Mouse (Mus musculus) erythroid progenitor cell, adult 5-6 weeks (primary cell): Measurements from ENCODE around the gene Zfp46. TPM values are rescaled to one million over a fixed set of nuclear protein-coding genes. Genes with fewer than 3 reads are reported as not detected.

Experiments
- ATAC-seq: replicated peaks from 2 replicates; pipeline ENCODE4 v1.8.0; 2016; ENCODE audit warnings: moderate number of reproducible peaks, mild to moderate bottlenecking, moderate TSS enrichment, inconsistent platforms; ENCODE audit not compliant: poor library complexity, low FRiP score, severe bottlenecking
- total RNA-seq, 2 experiments: library from RNA; stranded (forward) in 1 of 2; stranded (reverse) in 1 of 2; fragments of 150-400 nt in 1 of 2; fragments of 186-747, 209-891 nt in 1 of 2; gene quantifications; 2 replicates each; pipeline versions ENCODE4 v1.2.3 to v1.2.4; 2015 to 2017; ENCODE audit warnings: low replicate concordance in 2 of 2

Gene Zfp46
- total RNA-seq, 2 experiments from 2014 or later: 1.4 to 1.7 TPM

DNA sequence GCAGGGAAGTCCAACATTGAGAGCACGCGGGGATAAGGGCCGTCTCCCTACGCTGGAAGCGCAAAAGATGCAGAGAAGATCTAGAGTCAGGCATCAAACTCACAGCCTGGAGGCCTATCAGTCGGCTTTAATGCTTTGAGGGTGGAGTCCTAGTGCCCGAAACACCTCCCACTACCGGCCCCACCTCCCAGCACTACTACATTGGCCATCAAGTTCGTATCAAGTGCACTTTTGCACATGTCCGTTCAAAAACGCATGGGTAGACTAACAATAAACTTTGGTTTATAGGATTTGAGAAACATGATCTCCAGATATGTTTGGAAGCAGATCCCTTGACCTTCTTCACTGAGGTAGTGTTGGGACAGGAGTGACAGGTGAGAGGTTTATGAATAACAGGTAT, 25.3 kb downstream of the Zfp46 start:
- peak; percentile 77 for ATAC-seq

DNA sequence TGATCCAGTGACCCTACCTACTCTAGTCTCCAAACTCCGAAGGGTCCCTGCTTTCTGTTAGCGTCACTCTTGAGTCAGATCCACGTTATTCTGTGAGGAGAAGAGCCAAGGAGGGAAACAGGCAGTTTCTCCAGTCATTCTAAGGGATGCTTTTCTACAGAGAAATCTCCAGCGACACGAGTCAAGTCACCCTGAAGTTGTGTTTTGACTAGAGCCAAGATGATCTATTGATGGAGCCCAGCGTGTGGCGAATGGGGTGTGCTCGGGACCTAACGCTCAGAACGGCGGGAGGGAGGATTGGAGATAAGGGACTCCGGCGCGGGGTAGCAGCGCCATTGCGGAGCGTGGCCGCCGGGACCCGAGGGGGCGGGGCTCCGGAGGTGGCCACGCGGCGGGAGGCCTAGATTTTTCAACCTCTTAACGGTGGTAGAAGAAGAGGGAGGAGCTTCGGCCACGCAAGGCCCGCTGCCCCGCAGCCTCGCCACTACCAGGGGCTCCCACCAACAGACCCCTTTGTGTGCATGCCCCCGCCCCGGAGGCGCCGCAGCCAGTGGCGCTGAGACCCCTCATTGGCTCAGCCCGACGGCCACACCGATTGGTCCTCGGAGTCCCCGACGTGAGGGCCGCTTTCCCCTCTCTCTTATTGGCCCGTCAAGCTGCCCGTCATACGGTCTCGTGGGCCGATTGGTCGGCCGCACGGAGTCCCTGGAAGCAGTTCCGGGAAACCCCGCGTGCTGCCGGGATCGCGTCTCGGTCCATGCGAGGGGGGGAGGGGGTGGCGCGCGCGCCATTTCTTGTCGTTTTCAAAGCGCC, 26.0 kb downstream of the Zfp46 start, which contains the start of gene Hnrnpr:
Gene Hnrnpr, plus strand, starts transcription at position 714 of the 813 bp plus-strand sequence.
- ATAC-seq: peak; percentile 88

- ATAC-seq: peak; percentile 70
Observed at GRCm38 (mm10) chr4:136311042-136311999, 26.8 kb downstream of the Zfp46 start.

- no peak for ATAC-seq
Observed at GRCm38 (mm10) chr4:136312616-136313015, 28.1 kb downstream of the Zfp46 start.

DNA sequence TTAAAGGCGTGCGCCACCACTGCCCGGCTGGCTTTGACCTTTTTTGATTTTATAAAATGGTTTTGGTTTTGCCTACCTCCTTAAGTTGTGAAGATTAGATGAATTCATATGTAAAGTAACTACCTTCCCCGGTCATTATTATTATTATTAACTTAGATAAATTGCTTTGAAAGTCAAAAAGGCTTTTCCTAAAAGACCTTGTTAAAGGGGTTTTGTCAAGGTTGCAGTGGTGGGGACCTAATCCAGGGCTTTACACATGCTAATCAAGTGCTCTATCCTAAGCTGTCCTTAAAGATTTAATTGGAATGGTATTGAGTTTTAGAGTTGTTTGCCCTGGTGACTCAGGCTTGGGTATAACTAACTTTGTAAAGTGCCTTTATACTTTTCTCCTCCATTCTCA, 33.2 kb downstream of the Zfp46 start:
- no peak for ATAC-seq

- ATAC-seq: no peak
Observed at GRCm38 (mm10) chr4:136320016-136320415, 35.5 kb downstream of the Zfp46 start.

GRCm38 (mm10) chr4:136324226-136324625, 39.7 kb downstream of the Zfp46 start:
- ATAC-seq: no peak

- ATAC-seq: no peak
Observed at GRCm38 (mm10) chr4:136327238-136327637, 42.8 kb downstream of the Zfp46 start.

DNA sequence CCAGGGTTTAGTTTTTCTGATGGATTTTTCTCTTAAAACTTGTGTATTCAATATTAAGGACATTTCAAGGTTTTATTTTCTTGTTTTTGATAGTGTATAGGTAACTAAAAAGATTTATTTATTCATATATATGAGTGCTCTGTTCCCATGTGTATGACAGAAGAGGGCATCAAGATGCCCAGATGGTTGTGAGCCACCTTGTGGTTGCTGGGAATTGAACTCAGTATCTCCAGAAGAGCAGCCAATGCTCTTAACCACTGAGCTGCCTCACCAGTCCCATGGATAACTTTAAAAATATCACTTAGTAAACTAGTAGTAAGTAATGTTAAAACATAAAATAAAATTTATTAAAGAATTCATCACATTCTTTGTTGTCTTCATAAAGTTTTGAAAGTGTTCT, 43.6 kb downstream of the Zfp46 start:
- ATAC-seq: no peak

DNA sequence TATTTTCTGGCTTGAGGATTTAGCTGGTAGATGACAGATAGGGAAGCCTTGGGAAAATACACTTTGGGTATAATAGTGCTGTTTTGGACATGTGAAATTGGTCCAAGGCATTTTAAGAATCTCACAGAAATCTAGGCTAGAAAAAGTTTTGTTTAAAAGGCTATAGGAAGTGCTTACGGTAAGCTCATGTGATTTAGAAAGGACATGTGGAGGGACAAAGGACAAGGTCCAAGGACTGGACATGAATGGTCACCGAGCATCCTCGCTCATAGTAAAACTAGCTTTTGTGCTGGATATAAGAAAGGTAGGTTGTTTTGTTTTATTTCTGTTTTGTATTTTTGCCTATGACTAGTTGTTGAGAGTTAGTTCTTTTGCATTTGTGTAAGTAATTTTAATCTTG, 47.2 kb downstream of the Zfp46 start:
- no peak for ATAC-seq

DNA sequence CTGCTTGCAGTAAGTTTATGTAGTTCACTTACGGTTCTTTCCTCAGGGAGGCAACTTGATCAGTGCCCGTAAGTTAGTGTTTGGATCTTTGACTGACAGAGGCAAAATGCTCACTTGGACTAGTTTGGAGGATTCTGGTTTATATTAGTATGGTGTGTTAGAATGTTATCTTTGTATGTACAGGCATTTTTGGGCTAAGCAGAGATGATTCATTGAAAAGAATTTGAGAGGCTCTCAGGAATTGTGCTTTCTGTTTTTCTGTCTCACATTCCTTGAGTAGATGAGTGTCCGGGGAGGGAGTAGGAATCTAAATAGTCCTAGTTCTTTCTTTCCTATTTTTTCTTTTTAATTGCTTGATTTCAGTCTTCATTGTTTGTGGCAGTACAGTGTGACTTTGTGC, 48.7 kb downstream of the Zfp46 start:
- ATAC-seq: no peak

GRCm38 (mm10) chr4:136335065-136335464, 50.6 kb downstream of the Zfp46 start:
- no peak for ATAC-seq

GRCm38 (mm10) chr4:136337129-136337528, 52.6 kb downstream of the Zfp46 start:
- ATAC-seq: no peak

Other genes with a start within 250 kb of the Zfp46 start
- gene Rpl11, start 231.3 kb upstream of the Zfp46 start, total RNA-seq (2015; ENCODE audit: low replicate concordance): 337 and 379 TPM in 2 replicates
- 133 and 171 TPM in 2 replicates for gene Rpl11, start 231.3 kb upstream of the Zfp46 start, total RNA-seq (2017; ENCODE audit: low replicate concordance)
- gene Id3, start 141.2 kb upstream of the Zfp46 start, total RNA-seq (2015; ENCODE audit: low replicate concordance): 14.7 TPM in 1 of 2 replicates, not detected in the other
- 2.7 TPM in 1 of 2 replicates, not detected in the other for gene Id3, start 141.2 kb upstream of the Zfp46 start, total RNA-seq (2017; ENCODE audit: low replicate concordance)
- 276 and 287 TPM in 2 replicates for gene E2f2, start 112.3 kb upstream of the Zfp46 start, total RNA-seq (2015; ENCODE audit: low replicate concordance)
- gene E2f2, start 112.3 kb upstream of the Zfp46 start, total RNA-seq (2017; ENCODE audit: low replicate concordance): 288 and 298 TPM in 2 replicates
- not detected in 2 replicates for gene Asap3, start 78.3 kb upstream of the Zfp46 start, total RNA-seq (2015; ENCODE audit: low replicate concordance)
- gene Asap3, start 78.3 kb upstream of the Zfp46 start, total RNA-seq (2017; ENCODE audit: low replicate concordance): 0.53 and 0.90 TPM in 2 replicates
- 1.3 and 2.5 TPM in 2 replicates for gene Tcea3, start 37.0 kb upstream of the Zfp46 start, total RNA-seq (2015; ENCODE audit: low replicate concordance)
- not detected in 2 replicates for gene Tcea3, start 37.0 kb upstream of the Zfp46 start, total RNA-seq (2017; ENCODE audit: low replicate concordance)
- gene Hnrnpr, start 26.3 kb downstream of the Zfp46 start, total RNA-seq (2015; ENCODE audit: low replicate concordance): 92.6 and 104 TPM in 2 replicates
- 188 and 198 TPM in 2 replicates for gene Hnrnpr, start 26.3 kb downstream of the Zfp46 start, total RNA-seq (2017; ENCODE audit: low replicate concordance)
- gene Htr1d, start 138.8 kb downstream of the Zfp46 start, total RNA-seq (2015; ENCODE audit: low replicate concordance): not detected in 2 replicates
- gene Htr1d, start 138.8 kb downstream of the Zfp46 start, total RNA-seq (2017; ENCODE audit: low replicate concordance): not detected in 2 replicates
- not detected in 2 replicates for gene 6030445D17Rik, start 177.6 kb downstream of the Zfp46 start, total RNA-seq (2015; ENCODE audit: low replicate concordance)
- gene 6030445D17Rik, start 177.6 kb downstream of the Zfp46 start, total RNA-seq (2017; ENCODE audit: low replicate concordance): not detected in 2 replicates
- gene Luzp1, start 185.1 kb downstream of the Zfp46 start, total RNA-seq (2015; ENCODE audit: low replicate concordance): 0.42 and 0.72 TPM in 2 replicates
- 1.4 and 1.5 TPM in 2 replicates for gene Luzp1, start 185.1 kb downstream of the Zfp46 start, total RNA-seq (2017; ENCODE audit: low replicate concordance)